Mouse (Mus musculus) stomach, embryonic 16.5 days (tissue): Measurements from ENCODE around the gene Gm49366. TPM values are rescaled to one million over a fixed set of nuclear protein-coding genes. Genes with fewer than 3 reads are reported as not detected.
"Not testable (repeated sequence)": the region's sequence is repeated elsewhere in the genome, so short reads cannot be mapped to it uniquely, and the experiment has no call there.

Experiments used
- ATAC-seq: fragments of 200-750 bp; cut with Nextera tagmentation; 2 replicates; pipeline ENCODE4 v1.8.0; 2017; ENCODE audit warnings: moderate number of reproducible peaks, moderate TSS enrichment; ENCODE audit not compliant: insufficient read depth, low FRiP score
- H3K27ac ChIP-seq: fragments of 300-500 bp; sonication (generic); 2 replicates; pipeline ENCODE4 v1.5.1; 2014; ENCODE audit warnings: low read length
- H3K27me3 ChIP-seq: fragments of 300-500 bp; sonication (generic); 2 replicates; pipeline ENCODE4 v1.6.1; 2014; ENCODE audit warnings: low read length, control low read depth, mixed read lengths; ENCODE audit not compliant: control insufficient read depth, insufficient read depth
- H3K36me3 ChIP-seq: fragments of 300-500 bp; sonication (generic); 2 replicates; pipeline ENCODE4 v1.6.1; 2014; ENCODE audit warnings: low read length; ENCODE audit not compliant: control insufficient read depth, insufficient read depth
- H3K4me1 ChIP-seq: fragments of 300-500 bp; sonication (generic); 2 replicates; pipeline ENCODE4 v1.6.1; 2014; ENCODE audit warnings: low read length, control low read depth, mixed read lengths; ENCODE audit not compliant: control insufficient read depth, insufficient read depth
- H3K4me2 ChIP-seq: fragments of 300-500 bp; sonication (generic); 2 replicates; pipeline ENCODE4 v1.6.1; 2014; ENCODE audit warnings: low read depth, low read length, mixed read lengths
- H3K4me3 ChIP-seq: fragments of 300-500 bp; sonication (generic); replicated peaks from 2 replicates; pipeline ENCODE4 v1.5.1; 2014; ENCODE audit warnings: mild to moderate bottlenecking, low read length
- H3K9ac ChIP-seq: fragments of 300-500 bp; sonication (generic); 2 replicates; pipeline ENCODE4 v1.6.1; 2014; ENCODE audit warnings: low read length
- H3K9me3 ChIP-seq: fragments of 300-500 bp; sonication (generic); replicated peaks from 2 replicates; pipeline ENCODE4 v1.6.1; 2016; ENCODE audit warnings: low read length, control low read depth; ENCODE audit not compliant: control insufficient read depth
- WGBS: fragments of 180-500 bp; shearing (Covaris S2); extraction: QIAGEN DNeasy Blood & Tissue Kit; methylation state at CpG from one replicate; pipeline ENCODE4 v1.1.7; 2014; 5-methylcytosine and 5-hydroxymethylcytosine counted together
- polyA plus RNA-seq: library from polyadenylated mRNA; unstranded; fragments of >200 nt; fragmentation: Nextera tagmentation; extraction: Ambion mirVana; gene quantifications from 2 replicates; pipeline ENCODE4 v1.2.1, GENCODE M21; 2015

Gene Gm49366
- polyA plus RNA-seq, 1 experiment from 2014 or later = not detected

- H3K4me1 ChIP-seq = no peaks in the 10 kb centered on the region
- 79% methylated on average over 2 of the region's 2 CpGs for WGBS
- no peak overlapping the region for H3K4me3 ChIP-seq
- 0 out of 2 replicates have a peak, but pooled peaks cover 5% of the 10 kb centered on the region for H3K9me3 ChIP-seq
- H3K4me2 ChIP-seq = no peak overlapping the region
- no peaks in the 10 kb centered on the region for H3K27me3 ChIP-seq
- H3K27ac ChIP-seq = no peak overlapping the region
- H3K36me3 ChIP-seq = no peaks in the 10 kb centered on the region
- H3K9ac ChIP-seq = no peak overlapping the region
- ATAC-seq = no peak
Measured at GRCm38 (mm10) chr12:84083842-84084241, 45.1 kb downstream of the Gm49366 start.

DNA sequence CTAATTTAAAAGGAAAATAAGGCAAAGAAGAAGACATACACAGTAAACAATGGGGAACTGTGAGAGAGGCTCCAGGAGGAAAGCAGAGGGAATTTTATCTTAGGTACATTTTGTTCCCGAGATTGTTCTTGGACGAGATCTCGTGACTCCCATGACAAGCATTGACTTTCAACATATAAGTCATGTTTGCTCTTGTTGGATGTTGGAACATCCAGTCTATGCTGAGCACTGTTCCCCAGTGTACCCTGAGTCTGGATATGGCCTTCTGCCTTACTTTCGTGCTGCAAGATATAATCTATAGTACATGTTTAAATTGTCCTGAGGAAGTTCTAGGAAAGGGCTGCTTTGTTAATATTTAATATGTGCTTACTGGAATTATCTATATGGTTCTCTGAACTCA lies 45.8 kb downstream of the Gm49366 start:
- no peaks in the 10 kb centered on the region for H3K36me3 ChIP-seq
- no peak overlapping the region for H3K4me2 ChIP-seq
- no peak for ATAC-seq
- no peak overlapping the region for H3K27ac ChIP-seq
- no peak overlapping the region for H3K4me3 ChIP-seq
- H3K4me1 ChIP-seq = no peaks in the 10 kb centered on the region
- peaks cover 5% of the 10 kb centered on the region; the same call in 1 of the 2 replicates for H3K9me3 ChIP-seq
- H3K9ac ChIP-seq = no peak overlapping the region
- H3K27me3 ChIP-seq = no peaks in the 10 kb centered on the region
- 67% methylated on average over 4 of the region's 4 CpGs for WGBS

DNA sequence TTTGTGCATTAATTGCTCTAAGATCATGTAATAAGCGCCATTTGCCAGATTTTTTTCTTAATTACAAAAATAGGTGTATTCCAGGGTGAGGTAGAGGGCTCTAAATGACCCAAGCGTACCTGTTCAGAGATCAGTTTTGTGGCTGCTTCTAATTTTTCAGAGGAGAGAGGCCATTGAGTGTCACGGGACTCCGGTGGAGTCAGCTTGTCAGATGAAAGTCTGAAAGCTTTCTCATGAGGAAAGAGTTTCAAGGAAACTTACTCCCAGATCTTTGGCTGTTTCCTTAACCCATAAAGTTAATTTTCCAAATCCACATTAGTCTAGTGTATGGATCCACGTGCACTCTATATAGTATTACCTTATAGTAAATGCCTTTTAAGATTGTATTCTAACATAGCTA lies 55.9 kb downstream of the Gm49366 start:
- 90% methylated on average over 5 of the region's 5 CpGs for WGBS
- ATAC-seq, H3K9me3 ChIP-seq, H3K4me2 ChIP-seq, H3K9ac ChIP-seq, H3K4me1 ChIP-seq, H3K27ac ChIP-seq, H3K4me3 ChIP-seq, H3K27me3 ChIP-seq, H3K36me3 ChIP-seq: not testable (repeated sequence)

- WGBS = 81% methylated on average over 2 of the region's 2 CpGs
- Histone ChIP-seq H3K4me1 (peaks cover 4% of the 10 kb centered on the region), H3K4me3 (no peak overlapping the region), H3K36me3 (no peaks in the 10 kb centered on the region), H3K27ac (no peak overlapping the region), H3K9me3 (no peaks in the 10 kb centered on the region), H3K27me3 (no peaks in the 10 kb centered on the region), H3K4me2 (no peak overlapping the region), H3K9ac (no peak overlapping the region)
- ATAC-seq = no peak; the same call in 1 of the 2 replicates
Measured at GRCm38 (mm10) chr12:84099605-84100004, 60.9 kb downstream of the Gm49366 start.

GRCm38 (mm10) chr12:84100071-84100470 lies 61.3 kb downstream of the Gm49366 start:
- no peaks in the 10 kb centered on the region for H3K27me3 ChIP-seq
- H3K4me2 ChIP-seq = peak overlapping the region; percentile 82
- H3K9ac ChIP-seq = no peak overlapping the region
- peak overlapping the region; percentile 59; the same call in 1 of the 2 replicates for H3K4me3 ChIP-seq
- no peak for ATAC-seq
- H3K4me1 ChIP-seq = peaks cover 4% of the 10 kb centered on the region
- no peak overlapping the region for H3K27ac ChIP-seq
- no peaks in the 10 kb centered on the region for H3K9me3 ChIP-seq
- H3K36me3 ChIP-seq = no peaks in the 10 kb centered on the region
- 71% methylated on average over 1 of the region's 1 CpGs for WGBS

DNA sequence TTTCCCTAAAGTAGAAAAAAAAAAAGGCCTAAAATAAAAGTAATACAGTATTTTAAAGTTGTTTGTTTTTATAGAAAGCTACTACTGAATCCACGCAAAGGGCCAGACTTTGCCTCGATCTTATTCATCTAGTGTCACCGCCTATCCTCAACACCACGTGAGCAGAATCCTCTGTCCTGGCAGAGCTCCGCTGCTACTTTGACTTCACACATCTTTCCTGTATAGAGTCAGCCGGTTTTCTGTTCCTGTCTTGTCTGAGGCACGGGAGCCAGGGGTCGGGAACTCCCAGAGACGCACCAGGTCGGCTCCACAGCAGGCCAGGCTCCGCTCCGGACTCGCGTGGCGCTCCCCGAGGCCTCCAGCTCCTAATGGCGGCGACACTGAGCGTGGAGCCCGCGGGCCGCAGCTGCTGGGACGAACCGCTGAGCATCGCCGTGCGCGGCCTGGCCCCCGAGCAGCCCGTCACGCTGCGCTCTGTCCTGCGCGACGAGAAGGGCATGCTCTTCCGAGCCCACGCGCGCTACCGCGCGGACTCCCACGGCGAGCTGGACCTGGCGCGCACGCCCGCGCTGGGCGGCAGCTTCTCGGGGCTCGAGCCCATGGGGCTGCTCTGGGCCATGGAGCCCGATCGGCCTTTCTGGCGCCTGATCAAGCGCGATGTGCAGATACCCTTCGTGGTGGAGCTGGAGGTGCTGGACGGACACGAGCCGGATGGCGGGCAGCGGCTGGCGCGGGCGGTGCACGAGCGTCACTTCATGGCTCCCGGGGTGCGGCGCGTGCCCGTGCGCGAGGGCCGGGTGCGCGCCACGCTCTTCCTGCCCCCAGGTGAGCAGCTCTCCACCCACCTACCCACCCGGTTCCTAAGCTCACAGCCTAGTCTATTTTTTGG lies 62.1 kb downstream of the Gm49366 start, which contains the start of gene Acot6:
Gene Acot6, plus strand, starts transcription at position 51 of the 889 bp plus-strand sequence.
- H3K4me3 ChIP-seq = peak within 1 kb of the TSS; percentile 59
- peak within 1 kb of the TSS; percentile 76 for H3K9ac ChIP-seq
- WGBS = under 1% methylated on average over 79 of the region's 80 CpGs
- H3K9me3 ChIP-seq, H3K36me3 ChIP-seq, H3K4me1 ChIP-seq, H3K27me3 ChIP-seq: not testable (repeated sequence)
- ATAC-seq = peak; percentile 72
- peak within 1 kb of the TSS; percentile 82 for H3K4me2 ChIP-seq
- peak within 1 kb of the TSS; percentile 46; the same call in 1 of the 2 replicates for H3K27ac ChIP-seq

GRCm38 (mm10) chr12:84101493-84101845 lies 62.7 kb downstream of the Gm49366 start:
- peak overlapping the region; percentile 82 for H3K4me2 ChIP-seq
- H3K9me3 ChIP-seq = no peaks in the 10 kb centered on the region
- H3K9ac ChIP-seq = peak overlapping the region; percentile 76; the same call in 1 of the 2 replicates
- no peak overlapping the region for H3K27ac ChIP-seq
- H3K27me3 ChIP-seq = no peaks in the 10 kb centered on the region
- H3K4me1 ChIP-seq = peaks cover 4% of the 10 kb centered on the region
- ATAC-seq = no peak
- whole genome bisulfite sequencing = 44% methylated on average over 2 of the region's 2 CpGs
- no peaks in the 10 kb centered on the region for H3K36me3 ChIP-seq
- peak overlapping the region; percentile 59 for H3K4me3 ChIP-seq

DNA sequence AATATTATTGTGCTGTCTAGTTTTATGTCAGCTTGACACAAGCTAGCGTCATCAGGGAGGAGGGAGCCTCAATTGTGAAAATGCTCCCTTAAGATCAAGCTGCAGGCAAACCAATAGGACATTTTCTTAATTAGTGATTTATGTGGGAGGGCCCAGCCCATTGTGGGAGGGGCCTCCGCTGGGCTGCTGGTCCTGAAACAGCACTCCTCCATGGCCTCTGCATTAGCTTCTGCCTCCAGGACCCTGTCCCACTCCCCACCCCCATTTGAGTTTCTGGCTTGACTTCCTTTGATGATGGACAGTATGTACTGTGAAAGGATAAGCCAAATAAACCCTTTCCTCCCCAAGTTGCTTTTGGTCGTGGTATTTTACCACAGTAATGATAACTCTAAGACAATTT lies 68.3 kb downstream of the Gm49366 start:
- Histone ChIP-seq H3K9ac (no peak overlapping the region), H3K27ac (no peak overlapping the region), H3K27me3 (no peaks in the 10 kb centered on the region), H3K4me3 (no peak overlapping the region), H3K36me3 (no peaks in the 10 kb centered on the region), H3K4me2 (no peak overlapping the region), H3K9me3 (no peaks in the 10 kb centered on the region), H3K4me1 (no peaks in the 10 kb centered on the region)
- no peak for ATAC-seq
- whole genome bisulfite sequencing = 81% methylated on average over 3 of the region's 3 CpGs

DNA sequence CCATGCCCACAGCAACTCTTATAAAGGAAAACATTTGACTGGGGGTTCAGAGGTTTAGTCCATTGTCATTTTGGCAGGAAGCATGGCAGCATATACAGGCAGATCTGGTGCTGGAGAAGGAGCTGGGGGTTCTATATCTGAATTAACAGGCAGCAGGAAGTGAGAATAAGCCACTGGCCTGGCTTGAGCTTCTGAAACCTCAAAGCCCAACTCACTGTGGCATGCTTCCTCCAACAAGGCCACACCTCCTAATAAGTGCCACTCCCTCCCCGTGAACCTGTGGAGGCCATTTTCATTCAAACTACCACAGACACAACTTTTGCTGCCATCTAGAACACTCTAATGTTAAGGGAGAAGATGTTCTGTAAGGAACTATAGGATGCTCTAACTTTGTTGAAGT lies 69.0 kb downstream of the Gm49366 start:
- WGBS = 66% methylated on average over 1 of the region's 1 CpGs
- Histone ChIP-seq H3K27ac (no peak overlapping the region), H3K9ac (no peak overlapping the region), H3K27me3 (no peaks in the 10 kb centered on the region), H3K4me1 (no peaks in the 10 kb centered on the region), H3K9me3 (no peaks in the 10 kb centered on the region), H3K4me2 (no peak overlapping the region), H3K4me3 (no peak overlapping the region), H3K36me3 (no peaks in the 10 kb centered on the region)
- no peak for ATAC-seq
